Mouse (Mus musculus): ENCODE data around the gene Olfr573-ps1. TPM values are rescaled to one million over a fixed set of nuclear protein-coding genes. Genes with fewer than 3 reads are reported as not detected.
A peak's percentile ranks its signal among the peaks of the same experiment; 100 is the strongest.

Gene Olfr573-ps1
- polyA plus RNA-seq, 1 experiment = not detected

- H3K27me3 ChIP-seq (replicated peaks; ENCODE audit: control insufficient read depth, insufficient read depth, low read length) = no peaks in the 10 kb centered on the region
- H3K4me3 ChIP-seq (ENCODE audit: insufficient read depth, low read depth, low read length) = no peak overlapping the region
- no peak for DNase-seq
- no peaks in the 10 kb centered on the region; the same call in 1 of the 2 replicates for H3K4me1 ChIP-seq (ENCODE audit: control insufficient read depth, insufficient read depth, low read length)
- 20% methylated on average over 1 of the region's 1 CpGs for WGBS
- H3K27ac ChIP-seq (ENCODE audit: insufficient read depth, low read depth, low read length) = no peak overlapping the region
- H3K36me3 ChIP-seq (ENCODE audit: control insufficient read depth, insufficient read depth, low read length) = no peaks in the 10 kb centered on the region
- TF ChIP-seq POLR2A (IDR thresholded peaks at IDR 0.05; ENCODE audit: low read depth, low read length) (no peak), CTCF (conservative IDR thresholded peaks at IDR 0.05; ENCODE audit: insufficient read depth, insufficient read length, low read depth, low read length) (no peak)
Measured at GRCm38 (mm10) chr7:102950732-102951131, 8.4 kb upstream of the Olfr573-ps1 start.

GRCm38 (mm10) chr7:102948167-102948566 is 5.8 kb upstream of the Olfr573-ps1 start, which contains the start of gene Olfr574:
Gene Olfr574, plus strand, starts transcription at chr7:102948467.
- H3K27ac ChIP-seq (ENCODE audit: insufficient read depth, low read depth, low read length) = no peak within 1 kb of the TSS
- DNase-seq = no peak
- TF ChIP-seq CTCF (conservative IDR thresholded peaks at IDR 0.05; ENCODE audit: insufficient read depth, insufficient read length, low read depth, low read length) (no peak), POLR2A (IDR thresholded peaks at IDR 0.05; ENCODE audit: low read depth, low read length) (no peak)
- H3K27me3 ChIP-seq (replicated peaks; ENCODE audit: control insufficient read depth, insufficient read depth, low read length) = no peaks in the 10 kb centered on the region
- WGBS = 97% methylated on average over 1 of the region's 1 CpGs
- H3K4me3 ChIP-seq (ENCODE audit: insufficient read depth, low read depth, low read length) = no peak within 1 kb of the TSS
- no peaks in the 10 kb centered on the region; the same call in 1 of the 2 replicates for H3K4me1 ChIP-seq (ENCODE audit: control insufficient read depth, insufficient read depth, low read length)
- no peaks in the 10 kb centered on the region for H3K36me3 ChIP-seq (ENCODE audit: control insufficient read depth, insufficient read depth, low read length)

GRCm38 (mm10) chr7:102943417-102943816 is 1.0 kb upstream of the Olfr573-ps1 start:
- H3K36me3 ChIP-seq (ENCODE audit: control insufficient read depth, insufficient read depth, low read length) = no peaks in the 10 kb centered on the region
- 91% methylated on average over 1 of the region's 1 CpGs for WGBS
- TF ChIP-seq CTCF (conservative IDR thresholded peaks at IDR 0.05; ENCODE audit: insufficient read depth, insufficient read length, low read depth, low read length) (no peak), POLR2A (IDR thresholded peaks at IDR 0.05; ENCODE audit: low read depth, low read length) (no peak)
- H3K4me1 ChIP-seq (ENCODE audit: control insufficient read depth, insufficient read depth, low read length) = no peaks in the 10 kb centered on the region
- no peaks in the 10 kb centered on the region for H3K27me3 ChIP-seq (replicated peaks; ENCODE audit: control insufficient read depth, insufficient read depth, low read length)
- H3K27ac ChIP-seq (ENCODE audit: insufficient read depth, low read depth, low read length) = no peak overlapping the region
- H3K4me3 ChIP-seq (ENCODE audit: insufficient read depth, low read depth, low read length) = no peak overlapping the region
- DNase-seq = no peak

GRCm38 (mm10) chr7:102927105-102927504 is 15.3 kb downstream of the Olfr573-ps1 start:
- TF ChIP-seq POLR2A (IDR thresholded peaks at IDR 0.05; ENCODE audit: low read depth, low read length) (no peak), CTCF (conservative IDR thresholded peaks at IDR 0.05; ENCODE audit: insufficient read depth, insufficient read length, low read depth, low read length) (no peak)
- Histone ChIP-seq H3K27me3 (replicated peaks; ENCODE audit: control insufficient read depth, insufficient read depth, low read length) (no peaks in the 10 kb centered on the region; the same call in 1 of the 2 replicates), H3K4me1 (ENCODE audit: control insufficient read depth, insufficient read depth, low read length) (no peaks in the 10 kb centered on the region), H3K4me3 (ENCODE audit: insufficient read depth, low read depth, low read length) (no peak overlapping the region), H3K27ac (ENCODE audit: insufficient read depth, low read depth, low read length) (no peak overlapping the region), H3K36me3 (ENCODE audit: control insufficient read depth, insufficient read depth, low read length) (no peaks in the 10 kb centered on the region)
- no peak for DNase-seq
- WGBS = 65% methylated on average over 3 of the region's 3 CpGs

- DNase-seq = no peak
- Histone ChIP-seq H3K36me3 (ENCODE audit: control insufficient read depth, insufficient read depth, low read length) (no peaks in the 10 kb centered on the region), H3K27me3 (replicated peaks; ENCODE audit: control insufficient read depth, insufficient read depth, low read length) (no peaks in the 10 kb centered on the region), H3K4me1 (ENCODE audit: control insufficient read depth, insufficient read depth, low read length) (no peaks in the 10 kb centered on the region), H3K4me3 (ENCODE audit: insufficient read depth, low read depth, low read length) (no peak within 1 kb of the TSS), H3K27ac (ENCODE audit: insufficient read depth, low read depth, low read length) (no peak within 1 kb of the TSS)
- 55% methylated on average over 1 of the region's 1 CpGs for WGBS
- TF ChIP-seq POLR2A (IDR thresholded peaks at IDR 0.05; ENCODE audit: low read depth, low read length) (no peak), CTCF (conservative IDR thresholded peaks at IDR 0.05; ENCODE audit: insufficient read depth, insufficient read length, low read depth, low read length) (no peak)
Measured at GRCm38 (mm10) chr7:102924109-102924508, 18.3 kb downstream of the Olfr573-ps1 start, which contains the start of gene Olfr572. Gene Olfr572, plus strand, starts transcription at chr7:102924409.

GRCm38 (mm10) chr7:102919632-102920031 is 22.7 kb downstream of the Olfr573-ps1 start:
- Histone ChIP-seq H3K36me3 (ENCODE audit: control insufficient read depth, insufficient read depth, low read length) (no peaks in the 10 kb centered on the region), H3K27ac (ENCODE audit: insufficient read depth, low read depth, low read length) (no peak overlapping the region), H3K27me3 (replicated peaks; ENCODE audit: control insufficient read depth, insufficient read depth, low read length) (no peaks in the 10 kb centered on the region), H3K4me3 (ENCODE audit: insufficient read depth, low read depth, low read length) (no peak overlapping the region), H3K4me1 (ENCODE audit: control insufficient read depth, insufficient read depth, low read length) (no peaks in the 10 kb centered on the region)
- 0% methylated on average over 1 of the region's 1 CpGs for WGBS
- DNase-seq = peak; percentile 41
- TF ChIP-seq POLR2A (IDR thresholded peaks at IDR 0.05; ENCODE audit: low read depth, low read length) (no peak), CTCF (conservative IDR thresholded peaks at IDR 0.05; ENCODE audit: insufficient read depth, insufficient read length, low read depth, low read length) (no peak)

- Histone ChIP-seq H3K4me1 (ENCODE audit: control insufficient read depth, insufficient read depth, low read length) (no peaks in the 10 kb centered on the region), H3K27me3 (replicated peaks; ENCODE audit: control insufficient read depth, insufficient read depth, low read length) (no peaks in the 10 kb centered on the region), H3K36me3 (ENCODE audit: control insufficient read depth, insufficient read depth, low read length) (no peaks in the 10 kb centered on the region), H3K4me3 (ENCODE audit: insufficient read depth, low read depth, low read length) (no peak within 1 kb of the TSS), H3K27ac (ENCODE audit: insufficient read depth, low read depth, low read length) (no peak within 1 kb of the TSS)
- TF ChIP-seq POLR2A (IDR thresholded peaks at IDR 0.05; ENCODE audit: low read depth, low read length) (no peak), CTCF (conservative IDR thresholded peaks at IDR 0.05; ENCODE audit: insufficient read depth, insufficient read length, low read depth, low read length) (no peak)
- 56% methylated on average over 4 of the region's 4 CpGs for WGBS
- no peak for DNase-seq
Measured at GRCm38 (mm10) chr7:102917032-102917875, 25.1 kb downstream of the Olfr573-ps1 start, which contains the start of gene Olfr571. Gene Olfr571, minus strand, starts transcription at chr7:102917536.
